Mouse (Mus musculus): ENCODE data around the gene Cidec. TPM values are rescaled to one million over a fixed set of nuclear protein-coding genes. Genes with fewer than 3 reads are reported as not detected.

Cidec gene
- polyA plus RNA-seq, 1 experiment from 2014 or later = not detected

- Histone ChIP-seq H3K36me3 (peaks cover 65% of the 10 kb centered on the region), H3K4me3 (no peak overlapping the region), H3K4me1 (peaks cover 30% of the 10 kb centered on the region), H3K27me3 (replicated peaks) (no peaks in the 10 kb centered on the region), H3K27ac (replicated peaks) (no peak overlapping the region), H3K9me3 (no peaks in the 10 kb centered on the region; the same call in 1 of the 2 replicates), H3K9ac (no peak overlapping the region), H3K4me2 (no peak overlapping the region)
- no peak for ATAC-seq (ENCODE audit: extremely low read depth, insufficient number of reproducible peaks, low FRiP score, low TSS enrichment)
- 89% methylated on average over 3 of the region's 3 CpGs for WGBS
Observed at GRCm38 (mm10) chr6:113390715-113391114, 44.8 kb downstream of the Cidec start.

- H3K36me3 ChIP-seq = peaks cover 72% of the 10 kb centered on the region
- no peaks in the 10 kb centered on the region for H3K27me3 ChIP-seq (replicated peaks)
- no peak within 1 kb of the TSS for H3K4me2 ChIP-seq
- no peak within 1 kb of the TSS for H3K27ac ChIP-seq (replicated peaks)
- H3K4me1 ChIP-seq = peaks cover 30% of the 10 kb centered on the region
- no peak within 1 kb of the TSS for H3K9ac ChIP-seq
- no peaks in the 10 kb centered on the region for H3K9me3 ChIP-seq
- WGBS = 72% methylated on average over 8 of the region's 8 CpGs
- no peak for ATAC-seq (ENCODE audit: extremely low read depth, insufficient number of reproducible peaks, low FRiP score, low TSS enrichment)
- H3K4me3 ChIP-seq = no peak within 1 kb of the TSS
Observed at GRCm38 (mm10) chr6:113388960-113389359, 46.6 kb downstream of the Cidec start, which contains the start of gene Ttll3. Gene Ttll3 (plus strand): TSS chr6:113389260.

DNA sequence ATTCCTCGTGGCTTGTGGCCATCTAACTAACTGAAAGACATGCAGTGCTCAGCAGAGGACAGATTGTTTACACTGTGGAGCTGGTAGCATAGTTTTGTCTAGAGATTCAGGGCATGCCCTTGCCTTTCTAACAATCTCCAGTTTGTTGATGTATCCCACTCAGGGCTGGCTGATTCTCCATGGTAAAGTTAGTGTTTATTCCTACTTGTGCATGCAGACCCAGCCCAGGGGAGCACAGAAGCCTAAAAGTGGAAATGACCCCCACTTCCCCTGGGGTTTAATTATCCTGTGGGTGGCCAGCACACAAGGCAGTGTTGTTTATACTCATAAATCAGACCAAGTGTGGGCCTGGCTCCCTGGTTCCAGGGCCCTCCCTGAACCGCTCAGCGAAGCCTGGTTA, 49.5 kb downstream of the Cidec start:
- H3K27ac ChIP-seq (replicated peaks) = no peak overlapping the region
- H3K36me3 ChIP-seq = peaks cover 100% of the 10 kb centered on the region
- H3K9me3 ChIP-seq = no peaks in the 10 kb centered on the region
- H3K4me3 ChIP-seq = no peak overlapping the region
- WGBS = 86% methylated on average over 3 of the region's 3 CpGs
- ATAC-seq (ENCODE audit: extremely low read depth, insufficient number of reproducible peaks, low FRiP score, low TSS enrichment) = no peak
- no peak overlapping the region for H3K4me2 ChIP-seq
- 0 out of 2 replicates have a peak, but pooled peaks cover 7% of the 10 kb centered on the region for H3K4me1 ChIP-seq
- no peaks in the 10 kb centered on the region for H3K27me3 ChIP-seq (replicated peaks)
- H3K9ac ChIP-seq = no peak overlapping the region

- WGBS = 65% methylated on average over 11 of the region's 11 CpGs
- ATAC-seq (ENCODE audit: extremely low read depth, insufficient number of reproducible peaks, low FRiP score, low TSS enrichment) = no peak
Observed at GRCm38 (mm10) chr6:113385160-113385714, 50.3 kb downstream of the Cidec start.

DNA sequence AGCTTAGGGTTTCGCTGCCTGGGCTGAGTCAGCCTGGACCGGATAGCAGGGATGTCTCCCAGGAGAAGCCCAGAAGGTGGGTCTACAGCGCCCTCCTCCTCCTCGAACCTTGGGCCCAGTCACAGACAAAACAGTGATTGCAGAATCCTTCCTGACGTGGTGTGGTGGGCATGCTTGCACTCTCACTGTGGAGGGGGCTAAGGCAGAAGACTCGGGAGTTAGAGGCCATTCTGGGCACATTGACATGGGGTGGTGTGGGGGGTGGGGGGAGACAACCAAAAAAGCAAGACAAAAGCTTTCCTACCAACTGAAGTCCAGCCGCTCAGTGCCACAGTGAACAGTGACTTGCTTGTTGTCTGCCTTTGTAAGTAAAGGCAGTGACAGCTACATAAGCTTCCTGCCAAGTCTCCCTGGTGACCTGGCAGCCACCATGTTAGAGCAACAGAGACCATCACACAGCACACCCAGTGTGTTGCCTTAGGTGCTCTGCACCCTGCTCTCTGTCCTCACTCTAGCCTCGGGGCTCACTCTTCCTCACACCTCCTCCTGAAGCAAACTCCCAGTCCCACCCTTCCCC, 51.1 kb downstream of the Cidec start:
- Histone ChIP-seq H3K27me3 (replicated peaks) (no peaks in the 10 kb centered on the region), H3K27ac (replicated peaks) (no peak overlapping the region), H3K9me3 (no peaks in the 10 kb centered on the region), H3K4me1 (peaks cover 9% of the 10 kb centered on the region), H3K9ac (no peak overlapping the region), H3K4me3 (no peak overlapping the region), H3K4me2 (no peak overlapping the region), H3K36me3 (peaks cover 92% of the 10 kb centered on the region)
- 91% methylated on average over 8 of the region's 8 CpGs for WGBS
- no peak for ATAC-seq (ENCODE audit: extremely low read depth, insufficient number of reproducible peaks, low FRiP score, low TSS enrichment)

More at GRCm38 (mm10) chr6:113385160-113385714, 50.3 kb downstream of the Cidec start:
- Histone ChIP-seq H3K27ac (replicated peaks) (no peak overlapping the region), H3K9ac (no peak overlapping the region), H3K4me3 (no peak overlapping the region), H3K9me3 (no peaks in the 10 kb centered on the region), H3K4me1 (peaks cover 7% of the 10 kb centered on the region; the same call in 1 of the 2 replicates), H3K36me3 (peaks cover 100% of the 10 kb centered on the region), H3K4me2 (no peak overlapping the region), H3K27me3 (replicated peaks) (no peaks in the 10 kb centered on the region)

- Histone ChIP-seq H3K4me2 (no peak overlapping the region), H3K36me3 (peaks cover 57% of the 10 kb centered on the region), H3K9me3 (no peaks in the 10 kb centered on the region), H3K27me3 (replicated peaks) (no peaks in the 10 kb centered on the region), H3K4me3 (no peak overlapping the region), H3K27ac (replicated peaks) (no peak overlapping the region), H3K9ac (no peak overlapping the region), H3K4me1 (peaks cover 24% of the 10 kb centered on the region)
- ATAC-seq (ENCODE audit: extremely low read depth, insufficient number of reproducible peaks, low FRiP score, low TSS enrichment) = no peak
- 86% methylated on average over 11 of the region's 11 CpGs for whole genome bisulfite sequencing
Observed at GRCm38 (mm10) chr6:113380480-113380879, 55.1 kb downstream of the Cidec start.

GRCm38 (mm10) chr6:113379246-113379645, 56.3 kb downstream of the Cidec start:
- ATAC-seq (ENCODE audit: extremely low read depth, insufficient number of reproducible peaks, low FRiP score, low TSS enrichment) = no peak
- peaks cover 57% of the 10 kb centered on the region for H3K36me3 ChIP-seq
- H3K27ac ChIP-seq (replicated peaks) = no peak overlapping the region
- 63% methylated on average over 6 of the region's 6 CpGs for WGBS
- peak overlapping the region; percentile 96 for H3K4me3 ChIP-seq
- H3K4me2 ChIP-seq = peak overlapping the region; percentile 94
- peak overlapping the region; percentile 97 for H3K9ac ChIP-seq
- peaks cover 24% of the 10 kb centered on the region for H3K4me1 ChIP-seq
- H3K9me3 ChIP-seq = no peaks in the 10 kb centered on the region
- no peaks in the 10 kb centered on the region for H3K27me3 ChIP-seq (replicated peaks)

DNA sequence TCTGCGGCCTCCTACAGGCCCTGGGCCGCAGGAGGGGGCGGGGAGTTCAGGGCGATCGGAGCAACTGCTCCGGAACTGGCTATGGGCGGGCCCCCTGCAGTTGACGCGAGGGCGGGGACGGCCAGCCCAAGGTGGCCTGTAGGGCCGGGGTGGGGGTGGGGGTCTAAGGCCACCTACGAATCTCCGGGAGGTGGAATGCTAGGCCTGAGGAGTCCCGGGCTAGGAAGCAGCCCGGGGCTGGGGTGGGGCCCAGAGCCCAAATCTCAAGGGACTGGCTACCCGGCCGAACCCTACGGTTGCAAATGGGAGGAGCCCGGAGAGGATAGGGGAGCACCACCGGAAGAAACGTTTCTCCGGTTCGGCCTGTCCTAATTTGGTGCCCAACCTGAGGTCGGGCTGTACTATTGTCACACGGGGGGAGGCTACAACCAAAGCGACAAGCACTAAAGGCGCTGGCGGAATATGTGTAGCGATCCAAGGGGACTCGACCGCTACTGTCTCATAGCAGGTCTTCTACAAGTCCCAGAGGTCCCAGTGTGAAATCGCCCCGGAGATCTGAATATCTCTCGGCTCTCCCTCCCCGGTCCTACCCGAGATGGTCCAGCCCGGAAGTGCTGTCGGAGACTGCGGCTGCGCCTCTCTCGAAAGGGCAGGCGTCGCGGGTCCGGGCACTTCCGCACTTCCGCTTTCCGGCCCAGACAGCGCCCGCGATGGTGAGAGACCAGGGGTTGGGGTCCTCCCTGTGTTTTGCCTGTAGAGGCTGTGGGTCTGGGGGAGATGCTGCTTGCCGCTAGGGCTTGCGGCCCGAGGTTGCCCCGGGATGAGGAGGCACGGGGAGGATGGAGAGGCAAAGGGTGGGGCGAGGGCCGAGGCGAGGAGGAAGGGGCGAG, 57.8 kb downstream of the Cidec start, which contains the start of the genes Tada3 and Arpc4:
Gene Tada3, minus strand, starts transcription at position 388 of the 890 bp plus-strand sequence.
Gene Arpc4, plus strand, starts transcription at position 620 of the 890 bp plus-strand sequence.
- under 1% methylated on average over 58 of the region's 61 CpGs for WGBS
- Histone ChIP-seq H3K27ac (replicated peaks) (peak within 1 kb of the TSS; percentile 96), H3K4me1 (peaks cover 24% of the 10 kb centered on the region), H3K9ac (peak within 1 kb of the TSS; percentile 97), H3K27me3 (replicated peaks) (no peaks in the 10 kb centered on the region), H3K4me3 (peak within 1 kb of the TSS; percentile 96), H3K9me3 (no peaks in the 10 kb centered on the region), H3K36me3 (peaks cover 57% of the 10 kb centered on the region), H3K4me2 (peak within 1 kb of the TSS; percentile 94)
- peak; percentile 90 for ATAC-seq (ENCODE audit: extremely low read depth, insufficient number of reproducible peaks, low FRiP score, low TSS enrichment)

GRCm38 (mm10) chr6:113377172-113377495, 58.4 kb downstream of the Cidec start:
- Histone ChIP-seq H3K36me3 (peaks cover 57% of the 10 kb centered on the region), H3K9me3 (no peaks in the 10 kb centered on the region), H3K9ac (peak overlapping the region; percentile 97), H3K27ac (replicated peaks) (peak overlapping the region; percentile 96), H3K4me1 (peaks cover 24% of the 10 kb centered on the region), H3K4me3 (peak overlapping the region; percentile 96), H3K4me2 (peak overlapping the region; percentile 94), H3K27me3 (replicated peaks) (no peaks in the 10 kb centered on the region)
- WGBS = 6% methylated on average over 7 of the region's 7 CpGs
- ATAC-seq (ENCODE audit: extremely low read depth, insufficient number of reproducible peaks, low FRiP score, low TSS enrichment) = no peak

Measured in heart, embryonic 13.5 days (tissue).